Mouse (Mus musculus) E14TG2a.4 (cell line): ENCODE measurements around the gene Mien1.

Experiments used
- CTCF ChIP-seq: conservative IDR thresholded peaks from 2 replicates; pipeline ENCODE4 v1.5.1; 2014; ENCODE audit warnings: low read length
- NANOG ChIP-seq: IDR thresholded peaks from 2 replicates; pipeline ENCODE4 v1.6.1; 2014; ENCODE audit warnings: borderline replicate concordance, low read length, mixed read lengths
- POU5F1 ChIP-seq: IDR thresholded peaks from 2 replicates; pipeline ENCODE4 v1.6.1; 2014; ENCODE audit warnings: low read length, borderline replicate concordance

DNA sequence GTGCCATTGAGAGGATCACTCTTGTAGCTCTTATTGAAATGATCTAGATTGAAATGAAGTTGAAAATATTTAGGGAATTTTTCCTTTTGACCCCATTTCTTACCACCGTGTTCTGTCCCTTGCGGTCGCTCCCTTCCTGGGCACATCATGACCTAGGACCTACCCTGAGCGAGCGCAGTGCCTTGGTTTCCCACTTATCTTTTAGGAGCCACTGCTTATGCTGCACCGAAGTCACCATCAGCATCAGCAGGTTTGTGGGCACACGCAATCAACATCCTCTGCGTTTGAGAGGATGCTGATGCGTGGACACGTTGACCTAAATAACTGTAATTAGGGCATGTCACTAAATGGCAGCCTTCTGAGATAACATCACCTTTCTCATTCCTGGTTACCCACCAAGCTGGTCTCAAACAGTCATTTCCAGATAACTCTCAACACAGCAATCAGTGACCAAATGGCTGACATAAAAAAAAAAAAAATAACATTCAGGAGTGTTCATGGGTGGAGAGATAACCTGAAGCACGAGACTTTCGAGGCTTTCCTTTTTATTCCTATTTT lies 41.2 kb upstream of the Mien1 start:
- TF ChIP-seq CTCF (no peak), NANOG (no peak), POU5F1 (no peak)
